Mouse (Mus musculus): Measurements from ENCODE around the gene Pes1.
A peak's percentile ranks its signal among the peaks of the same experiment; 100 is the strongest.

Gene Pes1

DNA sequence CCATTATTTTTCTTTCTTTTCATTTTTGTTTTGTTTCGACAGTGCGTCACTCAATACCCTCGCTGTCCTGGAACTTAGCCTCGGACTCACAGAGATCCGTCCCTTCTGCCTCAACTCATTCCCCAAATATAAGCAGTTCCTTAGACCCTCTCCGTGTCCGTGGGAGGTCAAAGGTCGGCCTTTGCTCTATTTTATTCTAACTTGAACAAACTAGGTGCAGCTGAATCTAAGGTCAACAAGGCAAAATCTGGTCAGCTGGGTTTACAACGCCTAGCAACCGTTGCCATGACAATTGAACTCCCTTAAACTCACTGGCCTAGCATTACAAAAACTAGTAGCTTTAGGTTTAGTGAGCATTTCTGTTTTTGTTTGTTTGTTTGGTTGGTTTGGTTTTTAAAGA lies 620 bp upstream of the Pes1 start:
- no peak for DNase-seq (ENCODE audit: low spot score in 2 of 2)

GRCm38 (mm10) chr11:3964416-3965172 lies 819 bp downstream of the Pes1 start:
- peak in 1 of 2 experiments; percentile 12 for DNase-seq (ENCODE audit: low spot score in 2 of 2)

- no peak for DNase-seq (ENCODE audit: low spot score in 2 of 2)
These were observed 6.1 kb downstream of the Pes1 start for GRCm38 (mm10) chr11:3969837-3970236.

- DNase-seq (ENCODE audit: low spot score in 2 of 2), result no peak
These were observed 6.6 kb downstream of the Pes1 start for GRCm38 (mm10) chr11:3970361-3970760.

GRCm38 (mm10) chr11:3973081-3973480 lies 9.3 kb downstream of the Pes1 start:
- DNase-seq (ENCODE audit: low spot score in 2 of 2), result no peak

GRCm38 (mm10) chr11:3974311-3974710 lies 10.5 kb downstream of the Pes1 start:
- DNase-seq (ENCODE audit: low spot score in 2 of 2), result no peak

- no peak for DNase-seq (ENCODE audit: low spot score in 2 of 2)
These were observed 12.9 kb downstream of the Pes1 start, which contains the start of gene 4930556J24Rik for GRCm38 (mm10) chr11:3976678-3977077. Gene 4930556J24Rik (minus strand): TSS chr11:3976778.

DNA sequence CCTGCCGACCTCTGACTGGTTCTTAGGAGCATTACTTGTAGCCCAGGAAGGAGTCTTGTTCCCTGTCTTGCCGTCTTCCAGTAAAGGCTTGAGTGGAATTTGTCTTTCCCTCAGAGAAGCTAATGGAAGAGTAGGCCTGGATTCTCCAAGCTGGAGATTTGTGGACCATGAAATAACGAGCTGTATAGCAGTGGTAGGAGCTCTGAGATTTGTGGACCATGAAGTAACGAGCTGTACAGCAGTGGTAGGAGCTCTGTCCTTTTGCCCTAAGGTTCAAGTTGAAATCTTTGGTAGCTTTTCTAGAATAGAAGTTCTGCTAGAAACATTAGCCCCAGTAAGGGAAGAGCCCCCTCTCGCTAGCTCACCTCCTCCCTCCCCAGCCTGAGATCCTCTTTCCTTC lies 14.6 kb downstream of the Pes1 start:
- DNase-seq (ENCODE audit: low spot score in 2 of 2), result no peak

GRCm38 (mm10) chr11:3981536-3981935 lies 17.8 kb downstream of the Pes1 start:
- DNase-seq (ENCODE audit: low spot score in 2 of 2), result no peak

DNA sequence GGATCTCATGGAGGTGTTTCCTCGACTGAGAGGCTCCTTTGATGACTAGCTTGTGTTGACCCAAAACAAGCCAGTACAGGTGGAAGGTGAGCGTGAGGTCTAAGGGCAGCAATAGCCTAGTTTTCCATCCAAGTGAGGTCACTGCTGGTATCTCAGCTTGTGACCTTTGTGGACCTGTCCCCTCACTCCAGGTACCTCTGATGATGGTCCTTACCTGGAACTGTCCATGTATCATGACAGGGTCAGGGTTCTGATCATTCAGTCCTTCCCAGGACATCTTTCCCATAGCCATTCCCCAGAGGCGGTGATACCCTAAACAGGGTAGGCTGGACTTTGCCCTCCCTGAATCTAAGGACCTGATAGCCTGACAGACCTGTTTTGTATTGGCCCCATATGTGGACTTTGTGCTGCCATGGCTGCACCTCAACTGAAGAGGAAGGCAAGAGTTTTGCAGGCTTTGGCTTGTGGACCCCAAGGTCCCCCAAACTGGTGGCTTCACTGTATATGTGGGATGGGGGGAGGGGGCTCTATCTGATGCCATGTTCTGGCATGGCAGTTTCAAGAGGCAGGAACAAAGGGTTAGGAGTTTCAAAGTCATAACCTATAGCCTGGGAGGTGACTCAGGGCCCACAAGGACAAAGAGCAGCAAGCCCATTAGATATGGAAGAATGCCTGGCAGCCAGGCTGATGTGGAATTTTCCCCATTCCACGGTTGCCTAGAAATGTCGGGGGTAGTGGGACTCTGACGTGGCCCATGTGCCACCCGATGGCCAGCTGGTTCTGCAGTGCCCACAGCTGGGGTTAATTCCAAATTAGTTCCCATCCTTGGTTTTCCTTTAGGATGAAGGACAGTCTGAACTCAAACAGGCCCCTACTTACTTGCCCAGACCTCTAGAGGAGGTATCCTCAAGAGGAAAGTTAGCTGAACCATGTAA lies 18.8 kb downstream of the Pes1 start:
- no peak for DNase-seq (ENCODE audit: low spot score in 2 of 2)

GRCm38 (mm10) chr11:3983291-3983862 lies 19.6 kb downstream of the Pes1 start, which contains the start of gene Gal3st1:
Gene Gal3st1 (plus strand): TSS chr11:3983636.
- DNase-seq (ENCODE audit: low spot score in 2 of 2), result no peak

GRCm38 (mm10) chr11:3983863-3984745 lies 20.3 kb downstream of the Pes1 start:
- no peak for DNase-seq (ENCODE audit: low spot score in 2 of 2)

DNA sequence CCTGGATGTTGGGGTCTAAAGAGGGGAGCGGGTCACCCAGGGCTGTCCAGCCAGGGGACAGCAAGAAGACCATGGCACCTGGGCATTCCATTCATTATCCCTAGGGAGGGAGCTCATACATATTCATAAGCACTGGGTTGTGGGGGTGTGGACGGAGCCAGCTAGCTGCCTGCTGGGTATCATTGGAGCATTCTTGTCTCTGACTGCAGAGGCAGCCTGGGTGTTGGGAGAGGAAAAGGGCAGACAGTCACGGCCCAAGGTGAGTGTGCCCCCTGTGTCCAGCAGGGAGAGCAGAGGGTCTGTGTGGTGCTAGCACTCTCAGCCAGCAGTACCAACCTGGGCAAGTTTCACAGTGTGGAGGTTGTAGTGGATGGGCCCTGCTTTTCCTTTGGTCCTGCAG lies 26.0 kb downstream of the Pes1 start:
- no peak for DNase-seq (ENCODE audit: low spot score in 2 of 2)

DNA sequence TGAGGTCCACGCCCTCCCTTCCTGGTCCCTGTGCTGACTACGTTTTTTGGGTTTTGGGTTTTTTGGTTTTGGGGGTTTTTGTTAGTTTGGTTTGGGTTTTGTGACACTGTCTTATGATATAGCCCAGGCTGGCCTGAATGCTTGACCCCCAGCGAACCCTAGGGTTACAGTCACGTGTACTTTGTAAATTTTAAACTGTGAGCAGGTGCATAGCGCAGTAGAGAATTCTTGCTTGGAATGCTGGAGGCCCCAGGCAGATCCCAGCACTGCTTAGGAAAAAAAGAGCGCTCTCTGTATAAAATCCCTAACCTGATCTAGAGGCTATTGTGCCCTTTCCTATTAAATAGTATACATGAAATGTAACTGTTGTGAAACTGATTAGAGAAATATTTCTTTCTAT lies 29.4 kb downstream of the Pes1 start:
- DNase-seq (ENCODE audit: low spot score in 2 of 2), result no peak

GRCm38 (mm10) chr11:3993914-3994313 lies 30.1 kb downstream of the Pes1 start:
- DNase-seq (ENCODE audit: low spot score in 2 of 2), result no peak

DNA sequence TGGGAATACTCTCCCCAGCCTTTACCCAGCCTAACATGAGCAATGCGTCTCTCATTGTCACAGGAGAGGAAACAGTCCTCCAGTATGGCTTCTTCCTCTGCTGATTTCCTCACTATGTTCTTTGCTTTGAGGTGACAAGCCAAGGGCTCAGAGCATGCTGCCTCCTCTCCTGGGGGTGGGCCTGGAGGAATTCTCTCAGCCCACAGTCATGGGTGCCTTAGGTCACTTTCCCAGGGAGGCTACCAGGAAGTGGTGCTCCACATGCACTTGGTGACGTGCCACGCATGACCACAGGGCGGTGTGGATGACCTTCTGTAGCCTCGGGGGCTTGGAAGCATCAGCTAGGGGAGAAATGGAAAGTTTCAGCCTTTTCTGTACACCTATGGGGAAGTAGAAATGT lies 31.7 kb downstream of the Pes1 start:
- DNase-seq (ENCODE audit: low spot score in 2 of 2), result no peak

GRCm38 (mm10) chr11:3996840-3997239 lies 33.1 kb downstream of the Pes1 start:
- no peak for DNase-seq (ENCODE audit: low spot score in 2 of 2)

DNA sequence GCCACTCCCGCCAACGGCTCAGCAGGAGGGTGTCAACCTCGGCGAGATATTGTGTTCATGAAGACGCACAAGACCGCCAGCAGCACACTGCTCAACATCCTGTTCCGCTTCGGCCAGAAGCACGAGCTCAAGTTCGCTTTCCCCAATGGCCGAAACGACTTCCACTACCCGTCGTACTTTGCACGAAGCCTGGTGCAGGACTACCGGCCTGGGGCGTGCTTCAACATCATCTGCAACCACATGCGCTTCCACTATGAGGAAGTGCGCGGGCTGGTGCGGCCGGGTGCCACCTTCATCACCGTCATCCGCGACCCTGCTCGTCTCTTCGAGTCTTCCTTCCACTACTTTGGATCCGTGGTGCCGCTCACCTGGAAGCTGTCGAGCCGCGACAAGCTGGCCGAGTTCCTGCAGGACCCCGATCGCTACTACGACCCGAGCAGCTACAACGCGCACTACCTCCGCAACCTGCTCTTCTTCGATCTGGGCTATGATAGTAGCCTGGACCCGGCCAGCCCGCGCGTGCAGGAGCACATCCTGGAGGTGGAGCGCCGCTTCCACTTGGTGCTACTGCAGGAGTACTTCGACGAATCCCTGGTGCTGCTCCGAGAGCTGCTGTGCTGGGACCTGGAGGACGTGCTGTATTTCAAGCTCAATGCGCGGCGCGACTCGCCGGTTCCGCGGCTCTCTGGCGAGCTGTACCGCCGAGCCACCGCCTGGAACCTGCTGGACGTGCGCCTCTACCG lies 34.4 kb downstream of the Pes1 start:
- peak in 1 of 2 experiments; percentile 12 for DNase-seq (ENCODE audit: low spot score in 2 of 2)

DNA sequence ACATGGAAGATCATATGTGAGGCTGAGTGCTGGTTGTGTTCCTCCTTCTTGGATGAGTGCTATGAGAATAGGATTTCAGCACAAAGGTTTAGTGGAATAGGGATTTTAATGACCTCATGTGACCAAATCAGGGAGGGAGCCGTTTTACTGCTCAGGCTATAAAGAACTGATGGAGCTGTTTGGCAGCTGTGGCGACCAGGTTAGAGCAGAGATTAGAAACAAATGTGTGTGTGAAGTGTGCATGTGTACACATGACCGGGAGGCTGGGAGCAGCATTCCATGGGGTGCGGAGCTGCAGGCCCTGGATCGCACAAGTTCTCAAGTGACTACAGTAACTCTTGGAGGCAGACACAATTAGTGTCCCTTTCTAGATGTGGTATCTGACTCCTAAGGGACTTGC lies 35.8 kb downstream of the Pes1 start:
- no peak for DNase-seq (ENCODE audit: low spot score in 2 of 2)

- peak; percentile 32 to 60 for DNase-seq (ENCODE audit: low spot score in 2 of 2)
These were observed 37.8 kb downstream of the Pes1 start for GRCm38 (mm10) chr11:4001603-4002002.

Data from natural killer cell, adult 2 months (primary cell).